Mouse (Mus musculus) common myeloid progenitor, adult 5-6 weeks (primary cell): Measurements from ENCODE around the gene Opn5. TPM values are rescaled to one million over a fixed set of nuclear protein-coding genes. Genes with fewer than 3 reads are reported as not detected.

Source experiments
- ATAC-seq: replicated peaks from 2 replicates; pipeline ENCODE4 v1.8.0; 2016; ENCODE audit warnings: low read depth, mild to moderate bottlenecking, moderate TSS enrichment, inconsistent platforms; ENCODE audit not compliant: poor library complexity, severe bottlenecking
- total RNA-seq: library from RNA; stranded (forward); fragments of 200-1000, 187-1606 nt; gene quantifications from 2 replicates; pipeline ENCODE4 v1.2.3, GENCODE M21; 2017

Gene Opn5
- not detected in 2 replicates for total RNA-seq

DNA sequence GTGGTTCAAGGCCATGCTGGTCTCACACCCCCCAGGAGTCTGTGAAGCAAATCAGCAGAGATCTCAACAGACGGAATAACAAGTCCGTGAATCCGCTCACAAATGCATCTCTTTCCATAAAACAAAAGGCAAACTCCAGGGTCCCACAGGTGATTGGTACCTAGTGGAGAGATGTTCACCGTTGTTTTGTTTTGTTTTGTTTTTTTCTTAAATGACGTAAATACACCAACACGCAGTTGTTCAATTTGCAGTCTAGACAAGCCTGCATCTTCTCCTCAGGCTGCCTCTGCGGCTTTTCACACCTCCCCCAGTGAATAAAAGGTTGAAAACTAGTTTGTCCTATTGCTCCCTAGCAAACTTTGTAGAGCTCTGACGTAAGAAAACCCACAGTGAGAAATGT, at the start of gene Opn5:
Gene Opn5 (minus strand): TSS at position 101 of the 400 bp plus-strand sequence.
- ATAC-seq, result no peak

DNA sequence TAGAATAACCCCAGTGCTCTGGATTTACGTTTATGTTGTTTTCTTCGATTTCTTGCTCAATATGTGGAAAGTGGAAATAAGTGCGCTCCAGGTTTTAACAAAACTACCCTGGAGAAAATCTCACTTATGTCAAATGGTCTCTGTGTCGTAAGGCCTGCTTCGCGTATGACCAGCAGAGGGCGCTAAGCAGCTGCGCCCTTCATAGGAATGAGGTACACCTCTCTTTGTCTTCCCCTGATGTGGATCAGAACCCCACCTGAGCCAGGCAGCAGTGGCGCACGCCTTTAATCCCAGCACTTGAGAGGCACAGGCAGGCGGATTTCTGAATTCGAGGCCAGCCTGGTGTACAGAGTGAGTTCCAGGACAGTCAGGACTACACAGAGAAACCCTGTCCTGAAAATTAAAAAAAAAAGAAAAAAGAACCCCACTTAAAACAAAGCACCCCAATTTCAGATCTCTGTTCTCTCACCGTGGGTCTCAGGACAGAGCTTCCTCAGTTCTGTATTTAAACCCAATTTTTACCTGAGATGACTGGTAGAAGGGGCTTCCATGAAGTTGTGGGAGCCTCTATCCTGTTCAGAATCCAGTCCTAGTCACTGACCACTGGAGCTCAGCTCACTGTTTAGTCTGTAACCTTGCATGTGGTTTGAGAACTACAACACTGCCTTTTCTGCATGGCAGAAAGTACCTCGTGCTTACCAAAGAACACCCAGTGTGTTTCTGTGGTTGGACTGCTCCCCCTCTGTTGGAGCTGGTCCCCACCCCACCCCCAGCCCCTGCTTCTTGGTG, 47.6 kb upstream of the Opn5 start:
- peak; percentile 91 for ATAC-seq

DNA sequence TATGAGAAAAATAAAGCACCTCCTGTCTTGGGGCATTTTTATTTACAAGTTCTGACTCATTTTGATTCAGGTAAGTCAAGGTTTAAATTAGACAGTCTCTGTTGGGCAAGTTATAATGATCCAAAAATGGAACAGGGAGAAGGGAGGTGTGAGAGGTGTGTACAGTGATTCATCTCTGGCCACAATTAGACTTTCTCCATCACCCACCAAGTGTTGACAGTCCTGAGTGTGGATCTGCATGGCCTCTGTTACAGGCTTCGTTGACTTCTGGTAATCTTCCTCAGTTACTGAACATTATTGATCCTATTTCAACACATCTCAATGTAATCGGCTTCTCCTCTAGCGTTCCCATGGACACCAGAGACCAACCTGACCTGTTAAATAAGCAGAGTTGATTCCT, 32.2 kb upstream of the Opn5 start:
- ATAC-seq, result no peak

DNA sequence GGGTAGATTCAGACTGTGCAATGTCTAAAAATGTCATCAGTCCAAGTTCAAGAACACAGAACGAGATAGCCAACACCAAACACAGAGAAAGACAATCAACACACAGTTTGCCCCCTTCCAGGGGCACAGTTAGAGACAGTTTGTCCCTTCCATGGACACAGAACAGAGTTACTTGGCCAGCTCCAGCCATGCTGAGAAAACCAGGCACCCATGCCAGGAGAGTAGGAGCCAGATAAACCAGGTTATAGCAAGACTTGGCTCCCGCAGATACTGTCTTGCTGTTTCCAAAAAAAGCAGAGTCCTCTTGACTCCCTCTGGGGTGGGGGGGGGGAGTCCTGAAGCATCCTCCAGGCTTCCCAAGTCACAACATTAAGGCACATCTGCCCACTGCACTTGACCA, 19.0 kb upstream of the Opn5 start:
- ATAC-seq, result no peak

DNA sequence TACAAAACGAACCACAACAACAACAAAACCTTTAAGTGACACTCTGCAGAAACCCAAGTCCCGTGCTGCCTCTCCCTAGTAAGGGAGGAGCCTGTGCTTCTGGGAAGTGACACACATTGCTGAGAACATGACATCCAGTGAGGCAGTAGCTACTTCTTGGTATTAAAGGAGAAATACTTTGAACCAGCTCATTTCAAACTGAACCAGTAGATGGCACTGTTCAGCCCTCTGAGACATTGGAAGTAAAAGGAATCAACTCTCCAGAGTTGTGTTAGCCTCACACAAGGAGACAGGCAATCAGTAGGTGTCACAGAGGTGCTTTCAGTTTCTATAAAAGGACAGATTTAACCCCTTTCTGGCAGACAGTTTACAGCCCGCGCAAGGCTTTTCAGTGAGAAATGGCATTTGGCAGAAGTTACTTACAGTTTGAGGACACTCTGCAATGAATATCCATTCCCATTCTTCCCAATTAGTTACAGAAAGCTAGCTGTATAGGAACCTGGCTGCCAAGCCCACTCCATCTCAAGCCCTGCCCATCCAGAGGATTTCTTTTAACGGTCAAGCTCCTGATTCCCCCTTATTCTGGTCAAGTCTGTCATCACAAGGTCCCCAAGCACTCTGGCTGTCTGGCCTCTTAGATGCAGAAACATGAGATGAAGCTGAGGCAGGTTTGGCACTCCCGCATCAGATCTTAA, 2.0 kb upstream of the Opn5 start:
- ATAC-seq, result peak; percentile 72

DNA sequence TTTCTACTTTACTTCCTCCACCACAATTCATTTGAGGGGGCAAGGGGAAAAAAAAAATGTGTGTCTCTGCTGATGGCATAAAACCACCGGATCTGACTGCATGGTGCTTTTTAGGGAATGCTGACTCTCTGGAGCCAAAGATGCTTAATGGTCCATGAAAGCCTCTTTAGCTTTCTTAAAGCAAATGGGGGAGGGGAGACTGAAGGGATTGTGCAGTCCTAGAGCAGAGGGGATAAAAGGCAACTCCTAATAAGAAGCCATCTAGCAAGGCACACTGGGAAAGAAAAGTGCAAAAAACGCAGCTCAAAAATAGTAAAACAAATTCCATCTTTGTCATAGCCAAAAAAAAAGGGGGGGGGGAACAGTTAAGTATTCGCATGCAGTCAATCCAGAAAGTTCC, 2.9 kb downstream of the Opn5 start:
- no peak for ATAC-seq

DNA sequence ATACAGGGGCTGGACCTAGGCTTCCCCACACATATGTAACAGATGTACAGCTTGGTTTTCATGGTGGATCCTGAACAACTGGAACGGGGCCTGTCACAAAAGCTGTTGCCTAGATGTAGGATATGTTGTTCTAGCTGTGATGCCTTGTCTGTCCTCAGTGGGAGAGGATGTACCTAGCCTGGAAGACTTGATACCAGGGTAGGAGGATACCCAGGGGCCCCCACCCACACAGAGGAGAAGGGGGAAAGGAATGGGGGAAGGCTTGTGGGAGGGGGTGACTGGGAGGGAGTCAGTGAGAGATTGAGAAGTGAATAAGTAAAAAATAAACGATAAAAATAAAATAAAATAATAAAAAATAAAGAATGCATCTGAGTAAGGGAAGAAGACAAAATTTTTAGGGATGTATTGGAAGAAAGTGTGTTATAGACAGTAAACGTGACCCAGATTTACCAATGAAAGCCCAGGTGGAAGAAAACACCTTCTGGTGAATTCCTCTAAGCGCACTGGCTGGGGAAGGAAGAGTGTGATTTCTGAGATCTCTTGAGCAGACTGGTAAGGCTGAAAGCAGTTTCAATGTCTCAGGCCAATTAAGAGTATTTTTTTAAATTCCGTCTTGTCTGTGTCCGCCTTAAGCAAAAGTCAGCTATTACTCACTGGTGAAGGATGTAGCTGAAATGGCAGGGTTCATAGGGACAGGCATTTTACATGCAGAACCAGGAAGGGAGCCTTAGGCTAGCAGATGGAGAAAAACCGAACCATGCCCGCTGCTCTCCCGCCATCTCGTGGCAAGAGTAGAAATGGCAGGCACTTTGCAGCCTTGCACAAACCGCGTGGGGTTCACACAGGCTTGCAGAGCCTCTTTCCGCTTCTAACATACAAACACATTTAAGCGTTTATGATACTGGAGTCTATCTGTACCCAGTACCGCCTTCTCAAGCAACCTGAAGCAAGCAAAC, 8.1 kb downstream of the Opn5 start:
- peak; percentile 99 for ATAC-seq

DNA sequence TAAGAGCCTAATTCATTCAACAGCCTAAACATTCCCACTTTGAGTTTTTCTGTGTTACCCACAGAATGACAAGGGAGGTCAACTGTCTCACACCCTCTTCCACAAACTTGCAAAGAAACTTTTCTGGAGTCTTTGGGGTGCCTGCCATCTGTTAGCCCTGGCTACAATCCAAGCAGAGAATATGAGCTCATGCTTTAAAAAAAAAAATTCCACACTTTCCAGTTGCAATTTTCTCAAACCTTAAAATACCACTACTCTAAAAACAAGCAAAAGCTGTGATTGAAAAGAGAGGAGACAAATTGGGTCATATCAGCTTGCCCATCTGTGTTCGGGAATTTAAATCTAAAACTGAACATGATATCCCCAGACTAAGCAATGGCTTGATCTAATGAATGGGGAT, 24.7 kb downstream of the Opn5 start:
- ATAC-seq, result no peak

DNA sequence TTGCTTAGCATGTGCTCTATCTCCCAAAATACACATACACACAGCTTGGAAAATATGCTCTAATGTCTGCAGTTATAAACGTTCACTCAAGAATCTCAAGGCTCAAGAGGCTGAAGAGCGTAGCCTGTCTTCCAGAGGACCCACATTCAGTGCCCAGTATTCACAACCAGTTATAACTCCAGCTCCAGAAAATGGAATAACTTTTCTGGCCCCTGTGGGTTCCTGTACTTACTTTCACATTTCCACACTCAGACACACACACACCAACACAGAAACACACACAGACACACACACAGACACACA, 28.2 kb downstream of the Opn5 start:
- ATAC-seq, result no peak

DNA sequence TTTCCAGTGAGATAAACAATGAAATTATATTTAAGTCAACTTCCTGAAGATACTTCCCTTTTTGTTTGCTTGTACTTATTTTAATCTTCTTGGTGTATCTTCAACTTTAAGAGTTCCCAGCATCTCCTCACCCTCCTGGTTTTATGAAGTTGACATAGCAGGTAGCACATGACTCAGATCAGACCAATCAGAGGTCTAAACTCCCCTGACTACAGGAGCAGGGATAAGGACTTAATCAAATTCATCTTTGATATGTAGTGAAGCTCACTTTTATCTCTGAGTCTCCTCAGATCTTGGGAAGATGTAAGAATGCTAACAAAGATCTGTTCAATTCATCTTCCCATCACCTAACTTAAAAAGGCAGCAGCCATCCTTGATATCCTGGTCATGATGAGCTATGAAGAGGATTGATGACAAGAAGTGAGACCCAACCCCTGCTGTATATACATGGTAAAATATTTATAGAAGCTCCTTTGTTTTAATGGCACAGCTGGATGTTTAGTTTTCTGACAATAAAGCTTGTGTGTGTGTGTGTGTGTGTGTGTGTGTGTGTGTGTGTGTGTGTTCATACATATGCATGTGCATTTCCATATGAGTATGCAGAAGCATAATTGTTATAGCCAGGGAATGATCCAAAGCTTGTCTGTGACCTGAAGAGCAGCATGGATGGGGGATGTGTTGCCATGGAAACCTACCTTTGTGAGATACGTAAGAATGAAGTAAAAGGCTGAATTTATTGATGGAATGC, 28.7 kb downstream of the Opn5 start:
- no peak for ATAC-seq

DNA sequence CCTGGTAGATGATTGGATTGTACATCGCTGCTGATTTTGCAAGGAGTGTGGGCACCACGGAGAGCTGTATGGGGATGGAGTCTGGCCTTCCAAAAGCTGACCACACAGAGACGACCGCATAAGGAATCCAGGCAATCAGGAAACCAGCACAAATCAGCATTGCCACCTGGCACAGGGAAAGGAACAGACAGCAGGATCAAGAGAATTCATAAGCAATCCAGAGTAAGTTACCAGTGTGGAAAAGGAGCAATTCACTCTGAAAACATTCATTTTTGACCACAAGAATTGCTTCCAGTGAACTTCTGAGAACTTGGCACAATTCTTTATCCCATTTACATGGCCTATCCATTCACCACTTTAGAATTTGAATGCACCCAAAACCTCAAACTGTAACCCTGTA, 30.6 kb downstream of the Opn5 start:
- no peak for ATAC-seq

DNA sequence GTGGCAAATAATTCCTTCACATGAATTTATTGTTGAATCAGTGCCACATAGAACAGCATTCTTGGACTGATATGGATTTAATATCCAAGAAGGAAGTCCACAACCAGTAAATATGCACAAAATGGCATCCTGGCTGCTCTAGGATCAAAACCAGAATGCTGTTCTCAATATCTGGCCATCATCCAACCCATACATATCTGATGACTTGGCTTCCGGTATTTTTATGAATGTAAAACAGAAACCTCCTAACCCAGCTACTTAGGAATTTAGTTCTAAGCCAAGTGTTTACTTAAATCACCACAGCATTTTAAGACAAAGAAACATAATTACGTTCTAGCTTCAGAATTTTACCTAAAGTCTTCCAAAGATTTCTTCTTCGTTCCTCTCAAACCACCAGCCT, 31.0 kb downstream of the Opn5 start:
- ATAC-seq, result no peak

DNA sequence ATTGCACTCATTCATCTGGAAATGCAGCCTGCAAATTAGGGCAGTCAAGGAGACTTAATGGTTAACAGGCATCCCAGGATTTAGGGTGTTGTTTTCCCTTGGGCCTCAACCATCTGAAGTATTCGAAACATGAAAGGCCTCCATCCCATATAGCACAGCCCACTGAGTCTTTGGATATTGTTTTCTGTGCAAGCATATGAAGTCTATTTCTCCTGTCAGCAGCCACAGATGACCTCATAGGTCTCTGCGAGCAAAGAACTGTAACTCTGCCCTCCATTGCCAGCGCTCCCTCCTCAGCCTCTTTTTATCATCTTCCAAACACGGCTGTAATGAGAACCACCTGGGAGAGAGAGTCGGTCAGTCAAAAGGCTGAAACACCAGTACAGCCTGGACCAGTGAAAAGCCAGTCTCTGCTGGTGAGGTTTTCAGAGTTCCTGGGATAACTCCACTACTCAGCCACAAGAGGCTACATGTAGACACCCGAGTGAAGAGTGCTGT, 34.5 kb downstream of the Opn5 start:
- no peak for ATAC-seq

DNA sequence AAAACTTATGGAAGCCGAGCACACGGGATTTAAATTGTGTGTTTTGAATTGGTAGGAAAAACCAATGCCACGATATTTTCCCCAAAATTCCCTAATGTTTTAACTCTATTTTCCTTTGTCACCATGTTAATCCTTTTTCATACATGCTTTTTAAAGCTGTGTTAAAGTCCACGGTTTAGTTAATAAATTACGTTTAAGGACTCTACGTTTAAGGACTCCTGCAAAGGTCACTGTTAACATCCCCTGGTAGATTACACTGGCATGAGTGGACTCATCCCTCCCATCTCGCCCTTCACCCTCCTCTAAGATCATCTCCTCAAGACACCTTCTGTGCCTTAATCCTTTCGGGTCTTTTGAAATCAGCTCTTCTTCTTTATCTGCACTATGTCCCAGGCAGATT, 37.4 kb downstream of the Opn5 start:
- ATAC-seq, result no peak

DNA sequence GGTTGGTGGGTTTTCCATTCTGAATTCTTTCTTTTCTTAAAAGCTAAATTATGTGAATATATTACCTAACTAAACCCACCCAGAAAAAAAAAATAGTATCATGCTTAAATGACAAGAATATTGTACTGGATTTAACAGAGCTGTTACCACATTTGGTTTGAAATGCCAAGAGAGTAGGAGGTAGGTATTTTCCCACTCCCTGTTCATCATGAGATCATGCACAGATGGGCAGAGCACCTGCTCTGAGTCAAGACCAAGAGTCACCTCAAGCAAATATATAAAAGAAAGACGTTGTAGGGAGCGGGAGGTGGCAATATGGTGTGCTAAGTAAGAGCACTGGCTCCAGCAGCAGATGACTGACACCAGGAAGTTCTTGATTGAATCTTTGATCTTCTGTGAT, 61.6 kb downstream of the Opn5 start:
- no peak for ATAC-seq

DNA sequence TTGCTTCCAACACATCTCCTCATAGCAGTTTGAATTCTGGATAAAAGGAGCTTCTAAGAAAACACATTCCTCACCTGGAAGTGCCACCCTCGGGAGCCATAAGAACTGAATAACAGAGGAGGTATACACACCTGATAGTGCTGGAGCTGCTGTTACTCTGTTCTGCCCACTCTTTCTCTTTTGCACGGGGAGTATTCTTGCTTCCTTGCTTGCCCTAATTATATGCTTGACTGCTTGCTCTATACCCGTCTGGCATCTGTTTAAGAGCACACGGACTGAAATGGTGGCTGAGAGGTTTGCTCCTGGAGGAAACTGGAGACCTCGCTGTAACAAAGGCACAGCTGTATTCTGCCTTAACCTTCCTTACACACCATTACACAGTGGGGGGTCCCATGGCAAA, 81.0 kb downstream of the Opn5 start:
- ATAC-seq, result no peak

DNA sequence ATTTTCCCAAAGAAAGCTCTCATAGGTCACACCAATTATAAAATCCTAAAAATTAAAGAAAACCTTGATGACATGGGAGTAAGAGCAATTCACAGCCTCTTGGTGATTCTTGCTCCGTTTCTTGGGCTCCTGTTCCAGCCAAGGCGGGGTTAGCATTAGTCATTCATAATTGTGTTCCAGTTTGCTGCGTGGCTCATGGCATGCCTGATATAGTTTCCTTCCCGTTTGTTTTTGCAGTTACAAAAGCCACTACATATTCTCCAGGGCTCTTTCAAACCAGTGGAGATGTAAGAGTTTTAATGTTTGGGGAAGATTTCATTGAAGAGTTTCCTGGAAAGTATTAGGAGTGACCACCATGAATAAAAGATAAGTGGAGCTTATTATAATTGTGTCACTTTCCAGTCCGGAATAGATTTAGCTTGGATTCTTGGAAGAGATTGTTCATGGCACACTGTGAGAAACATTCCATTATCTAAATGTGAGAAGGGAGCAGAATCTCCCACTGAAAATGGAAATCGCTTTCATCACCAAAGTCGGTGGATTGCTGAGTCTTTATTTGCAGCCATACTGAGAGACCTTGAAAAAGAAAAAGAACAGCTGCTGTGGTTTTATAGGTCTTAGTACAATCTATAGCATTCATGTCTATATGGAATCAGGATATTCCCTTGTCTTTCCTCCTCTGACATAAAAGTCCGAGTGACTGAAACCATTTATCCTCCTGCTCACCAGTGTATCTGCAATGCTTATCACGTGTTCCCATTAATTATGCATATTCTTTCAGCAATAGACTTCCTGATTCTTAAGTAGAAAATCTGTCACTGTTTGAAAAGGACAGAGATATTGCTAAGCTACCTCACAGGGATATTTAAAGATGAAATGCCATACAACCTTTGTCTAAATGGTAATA, 101.6 kb downstream of the Opn5 start:
- ATAC-seq, result no peak
